Mouse (Mus musculus): ENCODE data around the gene Hvcn1. TPM values are rescaled to one million over a fixed set of nuclear protein-coding genes. Genes with fewer than 3 reads are reported as not detected.
"Not testable (repeated sequence)": the region's sequence is repeated elsewhere in the genome, so short reads cannot be mapped to it uniquely, and the experiment has no call there.

Hvcn1 gene
- total RNA-seq, 2 experiments from 2014 or later: 0.37 to 0.77 TPM

DNA sequence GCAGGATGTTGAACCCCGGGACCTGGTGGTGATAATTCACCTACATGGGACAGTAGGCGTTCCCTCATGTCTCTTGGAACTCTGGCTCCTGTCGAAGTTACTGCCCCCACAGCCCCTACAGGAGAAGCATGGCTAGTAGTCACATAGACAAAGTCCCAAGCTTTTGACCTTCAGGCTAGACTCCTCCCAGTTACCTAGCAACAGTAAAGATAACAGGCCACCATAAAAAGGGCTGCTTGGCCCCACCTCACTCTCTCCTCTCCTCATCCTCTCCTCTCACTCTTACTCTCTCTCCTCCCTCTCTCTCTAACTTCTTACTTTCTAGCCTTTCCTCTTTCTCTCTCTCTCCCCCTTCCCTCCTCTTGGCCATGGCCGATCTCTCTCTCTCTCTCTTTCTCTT is 5.7 kb upstream of the Hvcn1 start:
- intact Hi-C loops (cut with DNase I): loop anchor here (10.0 kb wide), 1 partner anchor 316 kb away; no protein-coding TSS in a partner anchor
- no peak for DNase-seq

DNA sequence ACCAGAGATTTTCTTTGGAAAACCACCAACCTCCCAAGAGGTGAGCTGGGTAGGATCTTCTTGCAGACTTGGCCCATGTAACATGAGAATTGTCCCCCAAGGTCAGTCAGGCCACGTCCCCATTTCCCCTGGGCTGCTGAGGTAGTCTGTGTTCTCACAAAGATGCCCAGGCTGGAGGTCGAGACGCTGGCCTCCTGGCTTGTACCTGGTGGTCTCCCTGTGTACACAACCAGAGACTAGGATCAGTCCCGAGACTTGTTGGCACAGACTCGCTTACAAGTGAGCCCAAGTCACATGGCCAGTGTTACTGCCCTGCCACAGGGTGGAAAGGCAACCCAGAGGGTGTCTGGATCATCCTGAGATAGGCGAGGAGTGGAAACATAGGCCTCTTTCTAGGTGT is 4.7 kb upstream of the Hvcn1 start:
- intact Hi-C loops (cut with DNase I): loop anchor here (10.0 kb wide), 1 partner anchor 317 kb away; no protein-coding TSS in a partner anchor
- no peak for DNase-seq

DNA sequence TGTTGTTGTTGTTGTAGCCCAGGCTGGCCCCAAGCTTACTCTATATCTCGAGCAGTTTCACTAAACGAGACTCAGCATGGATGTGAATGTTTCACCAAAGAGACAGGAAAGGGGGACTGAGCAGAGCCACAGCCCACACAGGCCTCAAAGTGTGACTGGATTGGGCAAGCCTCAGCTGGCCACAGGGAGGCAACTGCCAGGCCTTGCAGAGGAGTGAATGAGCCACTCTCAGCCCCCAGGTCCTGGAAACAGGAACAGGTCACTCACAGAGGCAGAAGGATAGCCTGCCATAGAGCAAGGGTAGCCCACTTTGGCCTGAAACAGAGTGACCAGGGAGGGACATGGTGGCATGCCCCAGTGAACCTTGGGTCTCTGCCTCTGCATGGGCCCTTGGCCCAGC is 2.4 kb upstream of the Hvcn1 start:
- no peak for DNase-seq
- intact Hi-C loops (cut with DNase I): loop anchor here (10.0 kb wide), 1 partner anchor 319 kb away; no protein-coding TSS in a partner anchor

DNA sequence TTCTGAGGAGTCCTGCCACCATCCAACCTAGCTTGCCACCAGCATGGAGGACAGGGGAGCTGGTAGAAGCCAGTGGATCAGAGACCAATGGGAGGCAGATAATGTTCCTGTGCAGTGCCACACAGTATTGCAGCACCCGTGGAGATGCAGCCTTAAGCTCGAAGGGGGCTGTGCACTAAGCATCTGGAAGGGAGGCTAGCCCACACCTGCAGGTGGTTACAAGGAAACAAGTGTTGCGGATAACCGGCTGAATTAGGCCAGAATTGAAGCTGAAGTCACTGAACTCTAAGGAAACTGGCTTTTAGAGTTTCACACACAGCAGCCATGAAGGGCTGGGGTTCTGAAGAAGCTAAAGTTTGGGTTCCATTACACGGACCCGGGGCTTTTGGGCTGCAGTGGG is 2.3 kb downstream of the Hvcn1 start:
- no peak for DNase-seq
- intact Hi-C loops (cut with DNase I): loop anchor here (10.0 kb wide), 1 partner anchor 324 kb away; no protein-coding TSS in a partner anchor

DNA sequence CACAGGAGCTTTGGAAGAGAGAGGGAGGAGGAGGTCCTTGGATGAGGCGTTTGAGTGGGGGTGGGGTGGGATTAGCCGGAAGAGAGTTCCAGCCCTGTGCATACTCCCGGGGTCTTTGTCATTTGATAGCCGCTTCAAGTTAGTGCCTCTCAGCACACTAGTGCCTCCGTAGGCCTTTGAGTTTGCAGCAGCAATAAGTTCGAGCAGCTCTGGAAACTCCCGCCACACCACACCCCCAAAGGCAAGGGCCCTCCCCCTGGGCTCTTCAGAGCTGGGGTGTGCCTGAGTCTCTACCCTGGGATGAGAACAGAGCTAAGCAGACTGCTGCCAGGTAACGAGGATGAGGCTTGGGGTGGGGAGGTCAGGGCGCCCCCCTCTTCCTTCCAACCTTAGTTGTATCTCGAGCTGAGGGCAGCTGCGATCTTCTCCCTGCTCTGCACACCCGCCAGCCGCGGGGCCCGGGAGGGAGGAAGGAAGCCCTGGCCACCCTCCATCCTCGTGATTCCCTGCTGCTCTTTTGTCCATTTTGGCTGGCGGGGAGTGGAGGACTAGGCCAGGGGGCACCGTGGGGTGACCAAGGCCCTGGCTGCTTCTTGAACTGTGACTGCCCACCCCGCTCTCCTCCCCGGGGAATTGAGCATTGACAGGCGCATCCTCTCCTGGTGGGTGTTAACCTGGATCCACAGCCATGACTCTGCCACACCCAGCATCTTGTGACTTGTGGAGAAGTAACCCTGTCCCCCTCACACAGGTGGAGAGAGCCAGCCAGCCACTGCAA is 3.2 kb downstream of the Hvcn1 start:
- intact Hi-C loops (cut with DNase I): loop anchor here (10.0 kb wide), 1 partner anchor 325 kb away; no protein-coding TSS in a partner anchor
- DNase-seq: peak; percentile 39 to 55

DNA sequence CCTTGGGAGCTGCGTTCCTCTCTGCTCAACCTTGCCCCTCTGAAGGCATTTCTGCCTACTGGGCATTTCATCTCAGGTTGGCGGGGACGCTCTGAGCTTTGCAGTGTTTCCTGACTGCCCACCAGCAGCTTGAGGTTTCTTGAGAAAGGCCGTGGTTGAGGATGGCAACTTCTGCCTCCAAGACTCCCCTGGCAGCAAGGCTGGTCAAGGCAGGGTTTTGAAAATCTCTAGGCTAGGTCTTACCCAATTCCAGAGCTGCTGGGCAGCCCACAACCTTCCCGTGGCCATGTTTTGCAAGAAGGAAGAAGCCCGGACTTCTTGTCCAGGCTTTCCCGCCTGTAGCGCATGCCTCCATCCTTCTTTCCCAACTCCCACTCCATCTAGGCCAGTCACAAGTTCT is 4.3 kb downstream of the Hvcn1 start:
- DNase-seq: no peak
- intact Hi-C loops (cut with DNase I): no loop called here

DNA sequence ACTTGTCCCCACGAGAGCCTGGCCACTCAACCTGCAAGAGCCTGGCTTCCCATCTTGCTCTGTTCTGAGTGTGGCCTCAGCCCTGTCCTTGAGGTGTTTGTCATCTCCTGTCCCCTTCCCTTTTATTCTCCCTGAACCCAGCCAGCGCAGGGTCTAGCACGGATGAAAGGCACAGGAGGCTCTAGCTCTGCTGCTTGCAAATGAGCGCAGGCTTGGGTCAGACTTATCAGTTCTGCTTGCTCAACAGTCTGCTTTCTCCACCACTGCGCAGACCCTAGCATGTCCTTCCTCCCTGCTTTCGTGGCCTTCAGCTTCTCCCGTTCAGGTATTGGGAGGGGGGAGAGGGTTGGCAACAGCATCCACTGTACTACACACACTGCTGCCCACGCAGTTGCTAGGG is 5.5 kb downstream of the Hvcn1 start:
- intact Hi-C loops (cut with DNase I): no loop called here
- DNase-seq: no peak

DNA sequence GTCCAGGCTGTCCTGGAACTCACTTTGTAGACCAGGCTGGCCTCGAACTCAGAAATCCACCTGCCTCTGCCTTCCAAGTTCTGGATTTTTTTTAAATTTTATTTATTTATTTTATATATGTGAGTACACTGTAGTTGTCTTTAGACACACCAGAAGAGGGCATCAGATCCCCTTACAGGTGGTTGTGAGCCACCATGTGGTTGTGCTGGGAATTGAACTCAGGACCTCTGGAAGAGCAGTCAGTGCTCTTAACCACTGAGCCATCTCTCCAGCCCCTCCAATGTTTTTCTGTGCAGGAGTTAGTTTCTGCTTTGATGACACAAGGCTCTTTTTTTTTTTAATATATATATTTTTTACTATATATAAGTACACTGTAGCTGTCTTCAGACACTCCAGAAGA is 6.2 kb downstream of the Hvcn1 start:
- intact Hi-C loops (cut with DNase I); DNase-seq: not testable (repeated sequence)

DNA sequence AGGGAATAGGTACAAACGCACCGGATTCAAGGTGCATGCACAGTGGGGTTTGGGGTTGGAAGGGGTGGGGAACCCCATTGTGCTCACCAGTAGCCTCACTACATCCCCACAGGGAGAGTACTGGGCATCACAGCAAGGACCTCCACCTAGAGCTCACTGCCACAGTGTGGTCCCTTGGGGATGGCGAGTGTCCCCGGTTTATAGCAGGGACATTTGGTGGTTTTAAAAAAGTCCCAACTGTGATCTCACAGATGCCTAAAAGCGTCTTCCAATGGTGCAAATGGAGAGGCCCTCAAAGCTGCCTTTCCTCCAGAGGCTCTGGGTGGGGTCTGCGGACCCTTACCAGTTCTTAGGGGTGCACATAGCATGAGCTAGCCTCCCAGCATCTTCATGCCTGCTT is 7.3 kb downstream of the Hvcn1 start:
- intact Hi-C loops (cut with DNase I): no loop called here

DNA sequence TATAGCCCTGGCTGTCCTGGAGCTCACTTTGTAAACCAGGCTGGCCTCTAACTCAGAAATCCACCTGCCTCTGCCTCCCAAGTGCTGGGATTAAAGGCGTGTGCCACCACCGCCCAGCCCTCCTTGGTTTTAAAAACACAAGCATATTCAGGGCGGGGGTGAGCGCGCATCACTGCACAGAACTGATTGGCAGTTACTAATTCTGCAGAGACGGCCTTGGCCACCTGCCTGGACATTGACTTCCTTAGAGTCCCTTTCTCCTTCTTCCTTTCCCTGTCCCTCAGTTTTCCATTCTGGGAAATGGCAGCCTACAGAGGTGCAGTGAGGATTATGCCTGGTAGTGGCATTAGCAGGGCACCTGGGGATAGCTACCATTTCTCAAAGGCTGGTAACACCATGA is 11.0 kb downstream of the Hvcn1 start:
- intact Hi-C loops (cut with DNase I): no loop called here
- DNase-seq: no peak

More for the DNA sequence above, 7.3 kb downstream of the Hvcn1 start:
- no peak for DNase-seq

DNA sequence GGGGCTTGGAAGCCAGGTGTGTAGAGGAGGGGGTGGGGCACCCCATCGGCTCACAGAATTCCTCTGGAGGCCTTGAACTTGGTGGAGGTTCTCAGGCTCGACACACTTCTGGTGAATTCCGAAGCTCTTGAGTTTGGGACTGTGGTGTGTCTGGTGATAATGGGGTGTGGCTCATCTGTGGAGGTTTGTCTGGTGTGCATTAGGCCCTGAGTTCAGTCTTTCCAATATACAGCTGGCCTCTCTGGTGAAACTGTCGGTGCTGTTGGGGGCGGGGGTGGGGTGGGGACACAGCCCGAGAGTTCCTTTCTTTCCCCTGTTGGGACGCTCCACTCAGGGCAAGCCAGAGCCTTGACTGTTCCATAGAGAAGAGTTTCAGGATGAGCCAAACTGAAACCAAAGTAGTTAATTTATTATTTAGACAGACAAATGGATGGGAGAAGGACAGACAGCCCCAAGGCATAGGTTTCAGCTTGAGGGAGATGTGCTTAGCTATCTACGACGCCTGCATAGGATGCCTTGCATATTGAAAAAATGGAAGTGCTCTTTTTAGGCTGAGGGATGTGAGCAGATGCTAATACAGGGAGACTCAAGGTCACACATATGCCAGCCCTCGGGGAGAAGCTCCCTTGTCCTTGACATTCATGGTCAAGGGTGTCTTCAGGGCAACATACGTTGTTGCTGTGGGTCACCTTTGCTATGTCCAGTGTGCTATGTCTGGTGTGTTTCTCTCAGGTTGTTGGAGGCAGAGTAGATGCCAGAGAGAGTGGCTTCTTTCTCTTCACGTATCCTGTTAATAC is 11.7 kb downstream of the Hvcn1 start:
- DNase-seq: no peak
- intact Hi-C loops (cut with DNase I): no loop called here

DNA sequence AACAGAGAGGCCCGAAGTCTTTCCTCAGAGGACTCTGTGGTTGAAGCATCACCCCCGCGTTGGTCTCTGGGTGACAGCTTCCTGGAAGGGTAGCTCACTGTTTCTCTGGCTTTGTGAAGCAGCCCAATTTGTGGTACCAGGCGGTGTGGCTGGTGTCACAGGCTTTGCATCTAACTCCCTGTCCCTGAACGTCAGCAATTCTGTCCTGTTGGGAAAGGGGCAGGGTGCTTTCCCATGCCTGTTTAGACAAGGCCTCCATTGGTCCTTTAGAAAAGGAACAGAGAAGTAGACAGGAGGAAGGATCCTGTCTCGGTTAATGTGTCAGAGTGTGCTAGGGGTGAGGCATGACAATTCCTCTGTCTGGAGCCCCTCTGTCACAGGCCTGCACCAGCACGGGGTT is 12.3 kb downstream of the Hvcn1 start:
- no peak for DNase-seq
- intact Hi-C loops (cut with DNase I): no loop called here

DNA sequence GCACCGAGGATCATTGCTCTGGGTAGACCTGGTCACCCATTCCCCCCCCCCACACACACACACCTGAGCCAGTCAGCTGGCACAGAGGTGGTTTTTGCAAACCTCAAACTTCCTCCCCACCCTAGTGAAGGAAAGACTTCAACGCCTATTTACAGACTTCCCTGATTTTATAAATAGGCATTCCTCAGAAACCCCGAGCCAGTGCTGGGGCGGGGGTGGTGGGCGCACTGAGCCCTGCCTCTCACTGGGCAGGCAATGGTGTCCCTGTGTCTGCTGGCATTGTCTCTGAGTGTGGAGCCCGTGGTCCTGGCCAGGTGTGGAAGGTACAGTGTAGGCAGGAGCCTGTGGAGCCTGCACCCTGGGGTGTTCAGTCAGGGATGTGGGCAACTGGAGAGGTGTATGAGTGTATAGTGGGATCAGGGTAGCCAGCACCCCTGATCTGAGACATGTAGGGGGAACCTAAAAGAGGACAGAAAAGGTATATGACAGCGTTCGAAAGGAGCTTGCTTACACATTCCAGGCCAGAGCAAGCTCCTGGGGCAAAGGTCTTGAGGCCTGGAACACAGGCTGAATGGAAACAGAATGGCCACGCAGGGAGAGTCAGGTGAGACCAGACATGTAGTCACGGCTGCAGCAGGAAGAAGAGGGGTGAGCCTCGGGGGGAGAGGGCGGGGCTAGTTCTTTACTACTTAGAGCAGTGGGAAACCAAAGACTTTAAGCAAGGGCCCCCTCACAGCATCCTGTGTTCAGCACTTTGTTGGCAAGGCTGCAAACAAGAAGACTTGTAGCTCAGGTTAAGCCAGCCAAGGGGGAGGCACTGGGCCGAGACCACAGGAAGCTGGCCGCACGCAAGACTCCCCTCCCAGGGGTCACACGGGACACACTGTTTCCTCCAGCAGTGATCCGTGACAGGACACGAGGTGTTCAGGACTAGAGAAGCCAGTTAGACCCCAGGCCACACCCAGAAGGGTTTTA is 13.3 kb downstream of the Hvcn1 start:
- intact Hi-C loops (cut with DNase I): no loop called here
- no peak for DNase-seq

DNA sequence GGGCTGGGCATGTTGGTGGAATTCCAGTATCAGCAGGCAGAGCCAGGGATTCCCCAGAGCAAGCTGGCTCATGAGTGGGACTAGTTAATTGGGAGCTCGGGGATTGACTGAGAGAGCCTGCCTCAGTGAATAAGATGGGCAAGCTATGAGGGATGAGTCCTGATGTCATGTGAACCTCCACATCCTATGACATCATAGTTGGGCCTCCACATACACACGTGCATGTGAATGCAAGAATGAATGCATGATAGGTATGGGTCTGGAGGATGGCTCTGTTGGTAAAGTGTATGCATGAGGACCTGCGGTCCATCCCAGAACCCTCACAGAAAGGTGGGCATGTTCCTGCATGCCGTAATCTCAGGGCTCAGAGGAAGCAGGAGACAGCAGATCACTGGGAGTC is 14.5 kb downstream of the Hvcn1 start:
- intact Hi-C loops (cut with DNase I): no loop called here
- no peak for DNase-seq

DNA sequence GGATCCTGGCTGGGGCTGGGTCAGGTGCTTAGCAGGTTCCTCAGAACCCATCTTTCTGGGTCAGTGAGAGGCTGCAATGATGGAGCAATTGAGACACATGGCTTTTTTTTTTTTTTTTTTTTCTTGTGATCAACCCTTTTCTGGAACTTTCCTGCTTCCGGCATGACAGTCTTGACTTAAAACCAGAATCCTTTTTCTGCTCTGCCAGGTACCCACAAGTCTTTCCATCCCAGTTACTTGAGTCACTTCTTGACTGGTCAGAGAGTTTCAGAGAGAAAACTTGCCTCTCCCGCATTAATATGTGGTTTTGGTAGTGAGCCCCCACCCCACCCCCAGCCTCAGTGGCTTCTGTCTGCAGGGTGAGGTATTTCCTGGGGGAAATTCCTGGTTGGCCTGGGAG is 17.7 kb downstream of the Hvcn1 start:
- no peak for DNase-seq
- intact Hi-C loops (cut with DNase I): no loop called here

DNA sequence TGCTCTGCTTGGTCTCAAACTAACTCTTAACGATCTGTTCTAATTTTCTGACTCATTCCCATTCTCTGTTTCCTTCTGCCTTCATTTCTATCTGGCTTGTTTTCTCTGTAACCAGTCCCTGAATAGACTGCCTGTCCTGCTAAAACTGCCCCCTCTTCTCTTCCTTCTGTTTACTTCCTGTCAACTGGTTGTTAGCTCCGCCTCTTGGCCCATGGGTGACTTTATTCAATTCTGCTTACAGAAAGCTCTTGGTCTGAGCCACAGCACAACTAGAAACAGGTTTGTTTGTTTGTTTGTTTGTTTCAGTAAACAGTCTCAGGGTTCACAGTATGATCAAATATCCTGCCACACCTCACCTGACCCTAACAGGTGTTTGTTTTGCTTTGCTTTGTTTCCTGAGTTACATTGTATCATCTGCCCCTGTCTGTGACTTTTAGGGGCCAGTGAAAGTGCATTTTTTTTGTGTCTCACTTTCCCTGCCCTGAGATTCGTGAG is 21.7 kb downstream of the Hvcn1 start:
- intact Hi-C loops (cut with DNase I): no loop called here
- no peak for DNase-seq

DNA sequence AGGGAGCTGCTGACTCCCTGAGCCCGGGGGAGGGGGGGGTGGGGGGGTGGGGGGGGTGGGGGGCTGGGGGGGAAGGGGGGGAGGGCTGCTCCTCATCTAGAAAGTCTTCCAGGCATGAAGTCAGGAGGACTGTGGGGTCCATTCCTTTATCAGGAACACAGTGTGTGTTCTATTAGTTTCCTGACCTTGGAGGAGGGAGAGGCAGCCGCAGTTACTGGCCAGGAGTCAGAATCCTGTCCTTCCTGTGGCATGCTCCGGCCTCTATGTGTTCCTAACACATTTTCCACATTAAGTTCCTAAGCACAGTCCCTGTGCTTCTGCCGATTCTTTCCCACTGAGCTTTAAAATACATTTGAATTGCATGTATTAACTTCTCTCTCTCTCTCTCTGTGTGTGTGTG is 22.2 kb downstream of the Hvcn1 start:
- intact Hi-C loops (cut with DNase I): no loop called here
- DNase-seq: no peak

DNA sequence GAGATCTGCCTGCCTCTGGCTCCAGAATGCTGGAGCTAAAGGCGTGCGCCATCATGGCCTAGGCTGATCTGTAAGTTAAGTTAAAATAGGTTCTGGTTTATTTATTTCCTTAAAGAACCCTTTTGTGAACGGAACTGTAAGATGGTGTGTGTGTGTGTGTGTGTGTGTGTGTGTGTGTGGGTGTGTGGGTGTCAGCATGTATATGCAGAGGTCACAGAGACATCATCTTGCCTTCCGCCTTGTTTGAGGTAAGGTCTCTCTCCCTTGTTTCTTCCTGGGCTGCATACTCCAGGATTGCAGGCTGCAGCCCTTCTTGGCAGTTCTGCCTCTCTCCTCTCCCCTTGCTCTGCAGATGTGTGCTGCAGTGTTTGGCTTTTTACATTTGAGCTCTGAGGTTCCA is 24.2 kb downstream of the Hvcn1 start:
- intact Hi-C loops (cut with DNase I): no loop called here
- DNase-seq: no peak

DNA sequence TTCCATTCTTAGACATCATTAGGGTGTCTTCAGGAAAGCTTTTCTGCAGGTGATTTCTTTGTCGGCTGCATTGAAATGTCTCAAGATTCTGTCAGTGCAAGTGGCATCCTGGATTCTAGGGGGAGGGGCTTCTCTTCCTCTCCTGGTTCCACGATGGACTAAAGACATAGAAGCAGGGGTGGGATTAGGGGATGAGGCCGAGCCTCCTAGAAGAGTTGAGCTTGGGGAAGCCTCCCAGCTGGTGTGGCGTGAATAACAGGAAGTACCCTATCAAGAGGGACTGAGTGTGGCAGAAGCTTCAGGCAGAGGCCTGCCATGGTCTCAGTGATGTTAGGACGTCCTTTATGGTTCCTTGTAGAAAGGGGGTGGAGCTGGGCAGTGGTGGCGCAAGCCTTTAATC is 24.8 kb downstream of the Hvcn1 start:
- intact Hi-C loops (cut with DNase I): no loop called here
- no peak for DNase-seq

DNA sequence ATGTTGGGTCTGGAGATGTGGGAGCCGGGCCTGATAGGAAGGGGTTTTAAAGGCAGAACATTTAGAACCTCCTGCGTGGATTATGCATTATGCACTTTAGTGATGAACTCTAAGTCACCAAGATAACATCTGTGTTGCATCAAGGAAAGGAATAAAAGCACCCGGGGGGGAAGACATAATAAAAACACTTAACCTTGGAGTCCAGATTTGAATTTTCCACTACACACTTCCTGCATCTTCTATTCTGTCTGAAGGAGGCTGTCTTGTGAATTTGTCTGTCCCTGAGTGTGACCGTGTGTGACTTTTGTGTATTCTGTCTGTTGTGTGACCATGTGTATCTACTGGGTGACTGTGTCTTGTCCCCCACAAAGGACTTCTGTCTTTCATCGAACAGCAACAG is 25.4 kb downstream of the Hvcn1 start:
- intact Hi-C loops (cut with DNase I): no loop called here
- DNase-seq: no peak
